Mouse (Mus musculus): ENCODE measurements around the gene Rpf1.

DNA sequence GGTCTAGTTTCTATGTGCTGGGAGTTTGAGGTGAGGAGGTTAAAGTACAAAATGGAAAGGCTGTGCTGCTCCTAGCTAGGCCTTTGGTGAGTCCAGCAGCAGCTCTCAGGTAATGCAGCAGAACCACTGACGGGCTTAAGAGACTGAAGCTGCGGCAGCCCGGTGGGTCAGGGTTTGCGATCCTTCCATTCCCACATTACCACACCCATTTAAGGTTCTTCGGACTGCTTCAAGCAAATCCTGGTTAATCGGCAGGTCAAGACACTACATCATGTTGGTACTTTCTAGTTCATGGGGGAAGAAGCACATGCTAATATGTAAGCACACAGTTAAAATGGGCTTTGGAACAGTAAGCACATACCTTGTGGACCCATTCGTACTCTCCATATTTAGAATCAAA, 14.5 kb downstream of the Rpf1 start:
- TF ChIP-seq POLR2A (IDR thresholded peaks at IDR 0.05; ENCODE audit: insufficient read depth, low read depth, low read length) (no peak), CTCF (IDR thresholded peaks at IDR 0.05) (no peak)

Measured in heart, adult 2 months (tissue).